Mouse (Mus musculus) retina, adult 2 months (tissue): ENCODE results near the gene Cnn1.

Source experiments
- DNase-seq: peaks from one replicate; pipeline ENCODE4 v3.0.0-alpha.2; 2012; ENCODE audit warnings: low read depth, low spot score

The Cnn1 gene

GRCm38 (mm10) chr9:22157516-22158265 is 58.7 kb downstream of the Cnn1 start:
- DNase-seq, result no peak
